ENCODE assay signal across 11 mouse cellular contexts in the genomic region with DNA sequence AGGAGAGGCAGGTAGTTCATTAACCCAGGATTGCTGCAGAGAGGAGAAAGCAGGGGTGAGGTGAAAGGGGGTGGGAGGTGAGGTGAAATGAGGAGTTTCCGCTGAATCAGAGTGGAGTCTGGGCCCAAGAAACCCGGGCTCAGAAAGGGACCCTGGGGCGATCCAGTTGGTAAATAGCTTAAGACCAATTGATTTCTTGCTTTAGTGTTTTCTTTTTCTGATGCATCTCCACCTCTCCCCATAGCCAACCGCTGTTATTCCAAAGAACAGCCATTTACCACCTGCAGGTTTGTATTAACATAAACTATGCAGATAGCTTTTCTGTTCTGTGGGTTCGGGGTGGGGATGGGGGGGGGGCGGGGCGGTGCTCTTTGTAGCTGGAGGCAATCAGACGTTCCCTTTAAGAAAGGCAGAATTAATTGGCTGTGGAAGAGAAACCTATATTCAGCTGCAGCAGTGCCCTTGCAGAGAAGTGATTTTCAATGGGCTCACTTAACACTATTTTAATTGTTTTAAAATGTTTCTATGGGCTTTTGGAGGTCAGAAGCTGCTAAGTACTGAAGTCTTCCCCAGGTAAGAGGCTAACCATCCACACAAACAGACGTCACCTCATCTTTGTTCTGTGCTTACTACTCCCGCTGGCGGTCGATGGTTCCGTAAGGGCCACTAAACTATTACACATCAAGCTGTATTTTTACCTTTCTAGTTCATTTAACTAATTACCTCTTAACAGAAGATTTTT. TPM values are rescaled to one million over a fixed set of nuclear protein-coding genes. Genes with fewer than 3 reads are reported as not detected.
DNase-seq lines count a peak whose midpoint lies in the region; ATAC-seq and TF ChIP-seq lines count a peak whose summit lies in the region.
"Had no signal": no experiment of that assay in that cellular context is flagged by ENCODE, and none has a peak within 500 bp of the region (broad histone marks: within the 10 kb centered on the region; RNA-seq: fewer than 3 reads in every experiment).

No protein-coding gene starts in this region.

- H3K36me3 ChIP-seq in heart, embryonic 10.5 days = no peaks in the 10 kb centered on the region
- H3K36me3 ChIP-seq in forebrain, embryonic 13.5 days (ENCODE audit: poor library complexity, severe bottlenecking) = no peaks in the 10 kb centered on the region
- no peaks in the 10 kb centered on the region for H3K36me3 ChIP-seq in midbrain, postnatal 0 days (ENCODE audit: insufficient read depth, low read length)
- H3K36me3 ChIP-seq: embryonic facial prominence, embryonic 15.5 days had no signal

- no peak overlapping the region for H3K4me3 ChIP-seq in heart, embryonic 10.5 days
- H3K4me3 ChIP-seq in forebrain, embryonic 13.5 days = peak overlapping the region; percentile 20
- H3K4me3 ChIP-seq in midbrain, postnatal 0 days (ENCODE audit: low read depth, low read length) = no peak overlapping the region
- H3K4me3 ChIP-seq: embryonic facial prominence, embryonic 15.5 days had no signal

- ATAC-seq in forebrain, embryonic 13.5 days = peak; percentile 65
- no peak for ATAC-seq in midbrain, postnatal 0 days (ENCODE audit: low FRiP score)
- no peak for ATAC-seq in erythroid progenitor cell, adult 5-6 weeks (replicated peaks; ENCODE audit: low FRiP score, poor library complexity, severe bottlenecking)

- H3K4me1 ChIP-seq in heart, embryonic 10.5 days = no peaks in the 10 kb centered on the region
- peaks cover 14% of the 10 kb centered on the region for H3K4me1 ChIP-seq in forebrain, embryonic 13.5 days
- H3K4me1 ChIP-seq in midbrain, postnatal 0 days (ENCODE audit: insufficient read depth, low read length) = no peaks in the 10 kb centered on the region
- H3K4me1 ChIP-seq: embryonic facial prominence, embryonic 15.5 days had no signal

- H3K27ac ChIP-seq in heart, embryonic 10.5 days = no peak overlapping the region
- H3K27ac ChIP-seq in forebrain, embryonic 13.5 days = no peak overlapping the region; the same call in 1 of the 2 replicates
- no peak overlapping the region for H3K27ac ChIP-seq in midbrain, postnatal 0 days (ENCODE audit: low read depth, low read length)
- H3K27ac ChIP-seq: embryonic facial prominence, embryonic 15.5 days; liver, embryonic 14.5 days had no signal

- H3K4me2 ChIP-seq in forebrain, embryonic 13.5 days = peak overlapping the region; percentile 41
- no peak overlapping the region for H3K4me2 ChIP-seq in midbrain, postnatal 0 days (ENCODE audit: low read depth, low read length, poor library complexity, severe bottlenecking)
- H3K4me2 ChIP-seq: embryonic facial prominence, embryonic 15.5 days had no signal

- no peak for TF ChIP-seq CTCF in midbrain, postnatal 0 days (IDR thresholded peaks at IDR 0.05)

- 31% methylated on average over 13 of the region's 13 CpGs for WGBS in heart, embryonic 10.5 days
- WGBS in forebrain, embryonic 13.5 days = 10% methylated on average over 13 of the region's 13 CpGs
- WGBS in midbrain, postnatal 0 days = 37% methylated on average over 13 of the region's 13 CpGs

- no peaks in the 10 kb centered on the region for H3K27me3 ChIP-seq in heart, embryonic 10.5 days (ENCODE audit: insufficient read depth, poor library complexity, severe bottlenecking)
- H3K27me3 ChIP-seq in forebrain, embryonic 13.5 days = peaks cover 22% of the 10 kb centered on the region; the same call in 1 of the 2 replicates
- no peaks in the 10 kb centered on the region for H3K27me3 ChIP-seq in midbrain, postnatal 0 days (ENCODE audit: insufficient read depth, low read length)
- H3K27me3 ChIP-seq: embryonic facial prominence, embryonic 15.5 days had no signal

- H3K9ac ChIP-seq in forebrain, embryonic 13.5 days = no peak overlapping the region
- no peak overlapping the region for H3K9ac ChIP-seq in midbrain, postnatal 0 days (replicated peaks; ENCODE audit: low read length, poor library complexity, severe bottlenecking)
- H3K9ac ChIP-seq: embryonic facial prominence, embryonic 15.5 days; liver, embryonic 14.5 days had no signal

- no peaks in the 10 kb centered on the region for H3K9me3 ChIP-seq in heart, embryonic 10.5 days
- no peaks in the 10 kb centered on the region for H3K9me3 ChIP-seq in forebrain, embryonic 13.5 days (replicated peaks)
- H3K9me3 ChIP-seq in midbrain, postnatal 0 days (ENCODE audit: low read length) = no peaks in the 10 kb centered on the region
- H3K9me3 ChIP-seq: embryonic facial prominence, embryonic 15.5 days had no signal

- peak; percentile 7 for DNase-seq in heart, embryonic 10.5 days (ENCODE audit: low spot score)
- no peak for DNase-seq in heart, postnatal 4 days
- peak; percentile 47 to 63 for DNase-seq in kidney, adult 8-10 months
- DNase-seq in midbrain, postnatal 0 days (ENCODE audit: low spot score) = peak; percentile 19
- no peak for DNase-seq in adrenal gland, postnatal 14 days
- DNase-seq in left cerebral cortex, adult 9 months (ENCODE audit: low spot score in 2 of 2) = no peak
- DNase-seq: cerebellum, adult 9-11 months had no signal

RNA-seq across cellular contexts. Expression of gene Slc35g1, which starts 47.3 kb away (rescaled TPM):
- polyA plus RNA-seq in heart, embryonic 10.5 days (2016; fragmentation: Nextera tagmentation; extraction: Ambion mirVana) = 4.1 and 4.8 TPM in 2 replicates
- total RNA-seq in heart, postnatal 4 days (2021) = 1 to 10 TPM; 1.9 to 2.0 TPM
- 2.3 TPM in 2 replicates for polyA plus RNA-seq in forebrain, embryonic 13.5 days (2015; fragmentation: Nextera tagmentation; extraction: Ambion mirVana)
- total RNA-seq in midbrain, postnatal 0 days (2014; rRNA removed) = 2.5 and 3.4 TPM in 2 replicates
- 0.93 and 1.4 TPM in 2 replicates for polyA plus RNA-seq in midbrain, postnatal 0 days (2015; fragmentation: Nextera tagmentation; extraction: Ambion mirVana)
- total RNA-seq in erythroid progenitor cell, adult 5-6 weeks (2015; ENCODE audit: low replicate concordance) = 6.1 and 12.6 TPM in 2 replicates
- total RNA-seq in erythroid progenitor cell, adult 5-6 weeks (2017; ENCODE audit: low replicate concordance) = 3.8 and 4.7 TPM in 2 replicates
- total RNA-seq in adrenal gland, postnatal 14 days (2021) = 16.9 and 18.4 TPM in 2 replicates

Comparison
In these comparisons a context has a peak if more than half of its experiments do, and no peak if none do; other contexts are left out.
1. DNase-seq: peak in heart, embryonic 10.5 days (single experiment), kidney, adult 8-10 months (2 of 2) and midbrain, postnatal 0 days (single experiment); none in heart, postnatal 4 days (single experiment), adrenal gland, postnatal 14 days (single experiment) and left cerebral cortex, adult 9 months (0 of 2).